Comparison of ENCODE assay signal across 8 mouse cellular contexts in the genomic region with DNA sequence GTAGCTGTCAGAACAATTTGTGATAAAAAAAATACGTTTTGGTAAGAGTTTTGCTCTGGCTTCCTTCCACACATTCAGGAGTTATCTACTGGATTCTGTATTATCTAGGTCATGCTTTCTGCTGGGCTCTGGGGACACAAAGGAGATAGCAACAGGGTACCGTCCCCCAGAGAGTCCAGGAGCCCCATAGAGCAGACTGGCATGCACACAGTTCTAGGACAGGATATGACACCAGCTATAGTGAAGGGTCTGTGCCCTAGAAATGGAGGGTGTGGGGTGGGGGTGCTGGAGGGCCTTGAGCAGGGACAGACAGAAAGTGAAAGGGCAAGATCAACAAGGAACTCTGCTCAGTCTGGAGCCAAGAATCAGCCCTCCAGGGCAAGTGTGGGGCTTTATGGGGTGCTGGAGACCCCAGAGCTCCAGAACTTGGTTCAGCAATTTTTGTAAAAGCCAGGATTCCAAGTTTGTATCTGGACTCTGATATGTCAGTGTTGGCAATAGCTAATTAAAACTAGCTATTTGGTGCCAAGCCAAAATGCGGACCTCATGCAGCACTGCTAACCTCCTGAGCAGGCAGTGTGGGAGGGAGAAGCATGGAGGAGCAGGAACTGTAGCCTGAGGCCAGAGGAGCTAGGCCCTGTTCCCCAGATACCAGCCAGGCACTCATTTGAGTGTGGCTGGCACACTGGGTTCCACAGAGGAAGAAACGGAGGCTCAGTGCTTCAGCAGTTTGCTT. TPM values are rescaled to one million over a fixed set of nuclear protein-coding genes. Genes with fewer than 3 reads are reported as not detected.
DNase-seq lines count a peak whose midpoint lies in the region; ATAC-seq lines count a peak whose summit lies in the region.

No protein-coding gene starts in this region.

- H3K27ac ChIP-seq in intestine, embryonic 14.5 days (ENCODE audit: low read depth) = no peak overlapping the region
- H3K27ac ChIP-seq in macrophage = peak overlapping the region; percentile 35

- 74% methylated on average over 4 of the region's 4 CpGs for WGBS in intestine, embryonic 14.5 days
- 47% methylated on average over 4 of the region's 4 CpGs for WGBS in macrophage (ENCODE audit: missing documents)

- ATAC-seq in intestine, embryonic 14.5 days (replicated peaks; ENCODE audit: low FRiP score, low TSS enrichment, low read depth) = no peak

- H3K79me2 ChIP-seq in macrophage (ENCODE audit: inconsistent target) = peaks cover 62% of the 10 kb centered on the region

- no peak overlapping the region for H3K9ac ChIP-seq in intestine, embryonic 14.5 days (ENCODE audit: low read length)

- no peaks in the 10 kb centered on the region for H3K27me3 ChIP-seq in intestine, embryonic 14.5 days (replicated peaks; ENCODE audit: control insufficient read depth, insufficient read depth, low read length)

- DNase-seq in urinary bladder, postnatal 14 days (ENCODE audit: low spot score) = peak; percentile 22
- DNase-seq in urinary bladder, adult 18-20 months (ENCODE audit: low spot score in 2 of 2) = no peak
- peak; percentile 36 for DNase-seq in fat pad, adult 2 months (ENCODE audit: extremely low read depth, low read depth, low spot score)
- DNase-seq in intestine, embryonic 14.5 days (ENCODE audit: low spot score) = no peak
- no peak for DNase-seq in layer of hippocampus, adult 9-10 months (ENCODE audit: low spot score)
- no peak for DNase-seq in lung, postnatal 10 days
- no peak for DNase-seq in c-Kit-positive CD71-positive TER-119-positive erythroid progenitor cells, embryonic 14.5 days (ENCODE audit: low spot score)

- no peaks in the 10 kb centered on the region for H3K9me3 ChIP-seq in intestine, embryonic 14.5 days (ENCODE audit: control insufficient read depth, low read length)

- no peaks in the 10 kb centered on the region for H3K36me3 ChIP-seq in intestine, embryonic 14.5 days (ENCODE audit: control insufficient read depth, insufficient read depth, low read length)
- H3K36me3 ChIP-seq in macrophage (ENCODE audit: inconsistent target) = no peaks in the 10 kb centered on the region

- peaks cover 19% of the 10 kb centered on the region for H3K4me1 ChIP-seq in intestine, embryonic 14.5 days (replicated peaks; ENCODE audit: control insufficient read depth, insufficient read depth, low read length)

- H3K4me2 ChIP-seq in intestine, embryonic 14.5 days (ENCODE audit: low read length) = peak overlapping the region; percentile 56

- no peak overlapping the region for H3K4me3 ChIP-seq in intestine, embryonic 14.5 days (ENCODE audit: low read depth, low read length)
- H3K4me3 ChIP-seq in macrophage (ENCODE audit: inconsistent target) = peak overlapping the region; percentile 58

RNA-seq across cellular contexts. Expression of gene Mapk9, which starts 1.7 kb away (rescaled TPM):
- 32.2 and 33.4 TPM in 2 replicates for polyA plus RNA-seq in intestine, embryonic 14.5 days (2014; fragmentation: Nextera tagmentation; extraction: Ambion mirVana)
- 100 to 1,000 TPM in 11 of 26 experiments, 10 to 100 TPM in 15; 31.7 to 162 (median 87.4) TPM for total RNA-seq in macrophage (2018; cell fraction: chromatin; rRNA removed)
- 10 to 100 TPM; 24.5 to 64.3 (median 38.0) TPM for total RNA-seq in macrophage (2018; cell fraction: cytosol; rRNA removed)
- total RNA-seq in macrophage (2018; cell fraction: nucleus; rRNA removed) = 100 to 1,000 TPM in 4 of 26 experiments, 10 to 100 TPM in 22; 24.4 to 131 (median 68.5) TPM
- 33.3 to 49.2 TPM (median 41.3 TPM) in 3 replicates for polyA plus RNA-seq in macrophage (2018)

RNA-seq across cellular contexts. Expression of gene Rasgef1c, which starts 53.4 kb away (rescaled TPM):
- 0.28 and 0.46 TPM in 2 replicates for polyA plus RNA-seq in intestine, embryonic 14.5 days (2014; fragmentation: Nextera tagmentation; extraction: Ambion mirVana)
- total RNA-seq in macrophage (2018; cell fraction: chromatin; rRNA removed) = not detected
- not detected for total RNA-seq in macrophage (2018; cell fraction: cytosol; rRNA removed)
- not detected for total RNA-seq in macrophage (2018; cell fraction: nucleus; rRNA removed)
- polyA plus RNA-seq in macrophage (2018) = not detected in 3 replicates

RNA-seq across cellular contexts. Expression of gene Gfpt2, which starts 54.3 kb away (rescaled TPM):
- 7.0 and 7.7 TPM in 2 replicates for polyA plus RNA-seq in intestine, embryonic 14.5 days (2014; fragmentation: Nextera tagmentation; extraction: Ambion mirVana)
- total RNA-seq in macrophage (2018; cell fraction: chromatin; rRNA removed) = 1 to 10 TPM in 4 of 26 experiments, under 1 TPM in 2, not detected in 20; 0.35 to 5.1 (median 2.1) TPM
- total RNA-seq in macrophage (2018; cell fraction: cytosol; rRNA removed) = 1 to 10 TPM in 1 of 26 experiments, under 1 TPM in 5, not detected in 20; 0.03 to 1.1 (median 0.18) TPM
- 1 to 10 TPM in 2 of 26 experiments, under 1 TPM in 3, not detected in 21; 0.24 to 1.7 (median 0.68) TPM for total RNA-seq in macrophage (2018; cell fraction: nucleus; rRNA removed)
- not detected in 3 replicates for polyA plus RNA-seq in macrophage (2018)

Comparison
In these comparisons a context has a peak if more than half of its experiments do, and no peak if none do; other contexts are left out.
1. DNase-seq: peak in urinary bladder, postnatal 14 days (single experiment) and fat pad, adult 2 months (single experiment); none in urinary bladder, adult 18-20 months (0 of 2), intestine, embryonic 14.5 days (single experiment), layer of hippocampus, adult 9-10 months (single experiment), lung, postnatal 10 days (single experiment) and c-Kit-positive CD71-positive TER-119-positive erythroid progenitor cells, embryonic 14.5 days (single experiment).